Mouse (Mus musculus) hematopoietic stem cell, adult 5-6 weeks (primary cell): ENCODE results near the gene Entpd1. TPM values are rescaled to one million over a fixed set of nuclear protein-coding genes. Genes with fewer than 3 reads are reported as not detected.
A peak's percentile ranks its signal among the peaks of the same experiment; 100 is the strongest.
"Not testable (repeated sequence)": the region's sequence is repeated elsewhere in the genome, so short reads cannot be mapped to it uniquely, and the experiment has no call there.

Experiments
- ATAC-seq, 2 experiments: fragments of 125-278 bp in 1 of 2; replicated peaks in 1 of 2; 2 replicates each; pipeline ENCODE4 v1.8.0; 2016 to 2017; ENCODE audit warnings: inconsistent platforms in 2 of 2, mild to moderate bottlenecking in 2 of 2, moderate number of reproducible peaks in 2 of 2, low read depth in 1 of 2, moderate TSS enrichment in 1 of 2; ENCODE audit not compliant: low FRiP score in 2 of 2, poor library complexity in 2 of 2, severe bottlenecking in 2 of 2, insufficient read depth in 1 of 2, low TSS enrichment in 1 of 2
- total RNA-seq: library from RNA; stranded (forward); fragments of 172-1452, 232-1000 nt; gene quantifications from 2 replicates; pipeline ENCODE4 v1.2.3, GENCODE M21; 2017

The Entpd1 gene
- total RNA-seq, 1 experiment from 2014 or later = 19.2 TPM

DNA sequence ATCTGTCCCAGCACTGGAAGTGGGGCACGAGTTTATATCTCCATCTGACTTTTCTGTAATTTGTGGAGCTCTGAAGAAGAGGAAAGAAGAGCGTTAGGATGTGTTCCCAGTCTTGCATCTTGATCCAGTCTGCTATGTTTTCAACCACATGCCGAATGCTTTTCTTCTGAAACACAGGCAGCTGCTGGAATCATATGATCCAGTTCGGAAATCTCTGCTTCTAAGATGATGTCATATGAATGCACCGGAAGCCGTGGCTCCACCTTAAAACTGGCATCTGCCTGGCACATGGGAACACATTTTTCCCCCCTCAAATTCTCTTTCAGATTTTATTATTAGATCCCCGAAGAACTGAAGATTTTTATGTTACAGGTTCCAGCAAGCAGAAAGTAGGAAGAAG is 2.6 kb downstream of the Entpd1 start:
- ATAC-seq = no peak

DNA sequence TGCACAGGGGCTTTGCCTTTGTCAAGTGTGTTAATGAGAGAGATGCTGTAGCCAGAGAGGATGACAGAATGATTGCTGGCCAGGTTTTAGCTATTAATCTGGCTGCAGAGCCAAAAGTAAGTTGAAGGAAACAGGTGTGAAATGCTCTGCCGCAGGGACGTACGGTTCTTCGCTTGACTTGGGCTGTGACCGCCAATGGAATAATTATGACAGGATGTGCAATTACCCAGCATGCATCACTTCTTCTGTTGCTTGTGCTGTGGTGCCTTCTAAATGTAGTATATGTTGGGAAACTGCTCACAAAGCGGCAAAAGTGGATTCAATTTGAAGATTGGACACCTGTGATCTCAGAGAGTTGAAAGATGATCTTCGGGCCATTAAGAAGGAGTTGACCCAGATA is 3.9 kb downstream of the Entpd1 start:
- ATAC-seq = no peak

DNA sequence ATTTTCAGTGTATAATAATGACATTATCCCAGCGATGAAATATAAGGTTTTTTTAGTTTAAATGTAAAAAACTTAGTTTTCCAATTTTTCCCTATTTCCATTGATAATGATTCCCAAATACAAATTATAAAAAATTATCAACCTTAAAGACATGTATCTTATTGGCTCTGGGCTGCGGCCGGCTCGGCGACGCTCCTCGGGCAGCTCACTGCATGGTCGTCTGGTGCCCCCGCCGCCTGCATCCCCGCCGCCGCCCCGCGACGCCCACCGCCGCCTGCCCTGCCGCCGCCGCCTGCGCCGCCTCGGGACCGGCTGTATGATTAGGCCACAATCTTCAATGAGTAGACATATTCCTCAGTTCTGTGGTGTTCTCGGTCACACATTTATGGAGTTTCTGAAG is 9.4 kb downstream of the Entpd1 start:
- ATAC-seq = not testable (repeated sequence)

GRCm38 (mm10) chr19:40625935-40626334 is 13.8 kb downstream of the Entpd1 start:
- no peak for ATAC-seq

GRCm38 (mm10) chr19:40628950-40629349 is 16.8 kb downstream of the Entpd1 start:
- peak; percentile 65 to 68; a peak in 2 of 4 replicates for ATAC-seq

DNA sequence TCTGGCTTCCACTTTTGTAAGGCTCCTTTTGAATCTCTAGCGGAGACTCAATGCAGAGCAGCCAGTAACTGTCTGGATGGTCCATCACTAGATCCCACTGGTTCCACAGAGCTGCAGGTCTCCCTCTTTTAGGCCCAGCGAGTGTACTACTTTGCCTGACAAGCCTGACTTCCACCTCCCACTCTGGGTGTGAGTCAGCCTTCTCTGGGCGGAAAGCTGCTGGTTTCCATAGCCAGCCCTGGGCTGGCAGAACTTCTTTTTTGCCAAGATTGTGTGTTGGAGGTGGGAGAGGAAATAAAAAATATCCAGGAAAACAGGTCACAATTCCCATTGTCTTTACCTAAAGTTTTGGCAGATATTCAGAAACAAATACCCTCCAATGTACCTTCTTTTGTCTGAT is 17.9 kb downstream of the Entpd1 start:
- ATAC-seq = peak; percentile 43 to 59; a peak in 2 of 4 replicates

DNA sequence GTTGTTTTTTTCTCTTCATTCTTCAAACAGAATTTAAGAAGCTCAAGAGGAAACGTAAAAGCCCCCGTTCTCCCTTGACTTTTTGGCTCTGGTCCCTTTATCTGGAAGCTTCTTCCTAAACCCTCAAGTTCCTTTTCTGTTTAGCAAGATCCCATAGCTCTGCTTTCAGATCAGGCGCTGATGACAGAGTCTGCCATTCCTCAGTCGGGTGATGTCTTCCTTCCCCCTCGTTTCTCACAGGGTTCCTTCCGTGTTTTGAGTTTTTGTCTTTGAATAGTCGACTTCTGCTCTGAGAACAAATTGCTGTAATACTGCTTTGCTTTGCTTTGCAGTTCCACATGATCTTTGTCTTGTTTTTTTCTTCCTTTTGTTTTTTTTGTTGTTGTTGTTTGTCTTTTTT is 18.4 kb downstream of the Entpd1 start:
- ATAC-seq = peak; percentile 19 to 37; a peak in 1 of 4 replicates

DNA sequence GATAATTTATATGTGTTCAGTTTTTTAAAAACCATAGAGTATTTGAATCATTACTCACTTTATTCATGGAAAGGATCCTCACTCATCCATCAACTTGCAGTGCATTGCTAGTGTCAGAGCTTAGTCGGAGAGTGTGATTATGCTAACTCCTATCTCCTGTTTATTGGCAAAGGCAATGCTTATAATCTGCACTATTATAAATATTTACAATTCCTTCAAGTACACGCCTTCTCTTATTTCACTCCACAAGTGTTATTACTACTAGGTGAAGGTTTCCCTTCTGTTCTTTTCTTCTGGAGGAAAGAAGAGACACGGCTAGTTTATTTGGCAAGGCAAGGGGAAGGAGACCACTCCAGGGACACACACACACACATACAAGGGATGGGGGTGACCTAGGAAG is 20.0 kb downstream of the Entpd1 start:
- ATAC-seq = no peak

DNA sequence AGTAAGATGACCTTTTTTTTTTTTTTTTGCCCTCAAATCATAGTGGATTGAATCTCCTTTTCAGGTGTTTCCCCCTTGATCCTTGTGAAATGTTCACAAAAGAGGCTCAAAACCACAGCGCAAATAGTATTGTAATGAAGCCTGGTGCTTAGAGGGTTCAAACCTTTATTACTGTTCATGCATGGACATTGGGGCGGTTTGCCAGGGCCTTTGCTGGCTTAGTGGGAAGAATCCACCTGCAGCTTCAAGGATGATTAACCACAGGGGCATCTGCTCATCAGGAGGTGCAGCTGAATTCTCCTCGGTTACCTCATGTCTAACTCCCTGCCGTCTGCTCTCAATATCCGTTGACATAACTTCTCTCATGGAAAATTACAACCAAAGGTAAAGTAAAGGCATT is 20.5 kb downstream of the Entpd1 start:
- ATAC-seq = no peak

DNA sequence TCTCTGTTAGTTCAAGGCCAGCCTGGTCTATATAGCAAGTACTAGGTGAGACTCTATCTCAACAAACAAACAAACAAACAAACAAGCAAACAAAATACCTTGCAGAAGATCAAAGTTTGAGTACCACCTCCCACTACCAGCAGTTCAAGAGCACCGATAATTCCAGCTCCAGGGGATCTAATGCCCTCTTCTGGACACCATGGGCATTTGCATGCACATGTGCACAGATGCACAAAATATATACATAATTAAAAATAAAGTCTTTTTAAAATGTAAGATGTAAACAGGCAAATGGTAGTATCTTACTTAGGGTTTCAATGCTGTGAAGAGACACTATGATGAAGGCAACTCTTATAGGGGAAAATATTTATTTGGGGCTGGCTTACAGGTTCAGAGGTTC is 21.0 kb downstream of the Entpd1 start:
- ATAC-seq = no peak

DNA sequence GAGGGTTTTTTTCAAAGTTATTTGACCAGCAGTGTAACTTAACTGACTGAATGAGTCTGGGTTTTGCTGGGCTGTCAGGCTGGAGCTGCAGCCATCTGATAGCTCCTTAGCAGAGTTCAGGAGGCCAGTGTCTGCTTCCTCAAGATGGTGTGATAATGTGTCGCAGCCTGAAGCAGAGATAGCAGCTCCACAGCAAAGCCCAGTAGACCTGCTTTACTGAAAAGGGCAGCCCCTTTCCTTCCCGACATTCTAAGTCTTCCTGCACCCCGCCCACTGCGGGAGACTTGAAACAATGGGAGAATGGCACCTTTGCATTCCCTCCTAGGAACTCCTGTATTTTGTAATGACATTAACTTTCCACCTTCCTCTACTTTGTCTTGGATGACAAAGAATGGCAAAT is 24.9 kb downstream of the Entpd1 start:
- ATAC-seq = no peak

DNA sequence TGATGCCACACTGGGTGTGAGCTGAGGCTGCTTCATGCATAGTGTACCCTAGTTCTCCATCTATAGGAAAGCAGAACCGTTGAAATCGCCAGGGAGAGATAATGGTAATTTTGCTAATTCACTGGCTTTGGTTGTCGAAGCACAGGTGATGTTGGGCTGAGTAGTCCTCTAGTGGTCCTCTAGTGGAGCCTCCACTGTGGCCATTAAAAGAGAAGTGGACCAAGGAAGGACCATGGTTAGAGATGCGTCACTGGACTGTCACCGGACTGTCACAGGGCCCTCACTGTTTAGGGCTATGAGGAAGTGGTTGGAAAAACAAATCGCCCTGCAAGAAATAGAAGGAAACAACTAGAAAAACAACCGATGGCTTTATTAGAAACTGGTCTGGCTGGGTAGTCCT is 25.4 kb downstream of the Entpd1 start:
- peak in 1 of 2 experiments; percentile 52; a peak in 1 of 4 replicates for ATAC-seq

GRCm38 (mm10) chr19:40638582-40638981 is 26.4 kb downstream of the Entpd1 start:
- peak in 1 of 2 experiments; percentile 51; a peak in 1 of 4 replicates for ATAC-seq

GRCm38 (mm10) chr19:40639729-40640304 is 27.7 kb downstream of the Entpd1 start:
- ATAC-seq = peak; percentile 53 to 67

- ATAC-seq = no peak
These were observed 28.6 kb downstream of the Entpd1 start for GRCm38 (mm10) chr19:40640799-40641198.

DNA sequence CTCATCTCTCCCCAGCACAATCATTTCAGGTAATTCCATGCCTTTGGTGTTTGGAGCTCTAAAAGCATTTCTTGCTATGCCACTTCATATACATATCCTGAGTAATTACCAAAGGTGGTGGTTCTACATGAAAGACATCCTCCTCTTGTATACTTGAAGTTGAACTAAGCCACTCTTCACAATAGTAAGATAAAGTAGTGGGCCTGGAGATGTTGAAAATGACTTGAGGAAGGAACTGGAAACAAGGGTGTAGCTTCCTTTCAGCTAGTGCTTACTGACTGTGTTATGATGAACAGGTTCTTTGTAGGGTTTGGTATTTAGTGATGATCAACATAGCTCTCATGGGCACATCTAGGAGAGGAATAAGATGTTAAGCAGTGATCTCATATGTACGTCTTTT is 31.7 kb downstream of the Entpd1 start:
- no peak for ATAC-seq

DNA sequence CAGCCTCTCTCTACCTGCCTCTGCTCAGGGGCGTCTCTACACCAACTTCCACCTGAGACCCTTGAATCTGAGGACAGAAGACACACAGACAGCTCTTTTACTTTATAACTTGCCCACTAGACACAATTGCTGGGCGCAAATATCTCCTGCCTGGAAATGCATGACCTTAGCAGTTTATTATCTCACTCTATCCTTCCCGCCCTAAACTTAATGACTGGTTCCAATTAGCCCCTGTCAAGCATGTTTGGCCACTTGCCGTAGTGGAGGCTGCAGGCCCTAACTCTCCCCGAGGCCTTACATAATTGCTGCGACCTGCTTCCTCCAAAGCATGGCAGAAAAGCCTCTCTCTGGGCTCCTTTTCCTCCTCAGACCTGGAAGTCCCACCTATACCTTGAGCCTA is 34.2 kb downstream of the Entpd1 start:
- ATAC-seq = no peak

GRCm38 (mm10) chr19:40647319-40648158 is 35.4 kb downstream of the Entpd1 start:
- peak; percentile 50 to 63 for ATAC-seq

DNA sequence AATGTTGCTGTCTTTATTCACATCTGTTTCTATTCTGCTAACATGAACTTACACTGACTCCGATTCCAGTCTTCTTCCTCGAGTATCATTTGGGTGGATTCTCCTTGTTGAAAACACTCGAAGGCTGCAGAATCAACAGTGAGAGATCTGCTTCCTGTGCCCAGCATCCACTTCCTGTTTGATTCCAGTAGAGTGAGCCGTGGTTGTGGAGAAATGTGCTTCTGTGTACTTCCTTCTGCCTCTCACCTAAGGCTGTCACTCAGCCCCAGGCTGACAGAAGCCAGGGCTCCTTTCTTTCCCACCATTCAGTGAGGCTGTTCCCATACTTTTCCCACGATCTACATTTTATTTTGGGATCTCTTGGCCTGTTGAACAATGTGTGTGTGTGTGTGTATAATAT is 37.9 kb downstream of the Entpd1 start:
- peak; percentile 15 to 77; a peak in 2 of 4 replicates for ATAC-seq
